Mouse (Mus musculus): ENCODE data around the gene App. TPM values are rescaled to one million over a fixed set of nuclear protein-coding genes. Genes with fewer than 3 reads are reported as not detected.

Gene App
- polyA plus RNA-seq, 1 experiment, result 59.8 TPM

DNA sequence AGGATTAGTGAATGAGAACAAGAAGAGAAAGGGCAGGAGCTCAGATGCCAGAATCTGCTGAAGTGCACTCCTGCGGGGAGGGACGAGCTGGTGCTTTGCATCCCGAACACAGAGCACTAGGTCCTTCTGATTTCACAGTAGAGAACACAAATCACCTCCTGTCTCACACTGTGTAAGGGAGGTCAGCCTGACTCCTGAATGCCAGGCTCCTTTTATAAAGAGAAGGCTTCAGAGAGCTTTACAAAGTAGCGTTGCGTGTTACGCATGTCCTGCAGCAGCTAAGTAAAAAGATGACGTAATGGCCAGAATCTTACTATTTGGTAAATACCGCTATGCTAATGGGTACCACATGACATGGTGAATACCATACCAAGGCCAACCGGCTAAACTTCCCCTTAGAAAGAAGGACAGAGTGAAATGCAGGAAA, 34.4 kb downstream of the App start:
- no peak for DNase-seq
- TF ChIP-seq CTCF (IDR thresholded peaks at IDR 0.05; ENCODE audit: borderline replicate concordance, control insufficient read depth, extremely low read depth, insufficient read depth, low read length, poor library complexity), result no peak
- no peak for TF ChIP-seq POLR2A (IDR thresholded peaks at IDR 0.05; ENCODE audit: control insufficient read depth, extremely low read depth, insufficient read depth, low read length, poor library complexity)

DNA sequence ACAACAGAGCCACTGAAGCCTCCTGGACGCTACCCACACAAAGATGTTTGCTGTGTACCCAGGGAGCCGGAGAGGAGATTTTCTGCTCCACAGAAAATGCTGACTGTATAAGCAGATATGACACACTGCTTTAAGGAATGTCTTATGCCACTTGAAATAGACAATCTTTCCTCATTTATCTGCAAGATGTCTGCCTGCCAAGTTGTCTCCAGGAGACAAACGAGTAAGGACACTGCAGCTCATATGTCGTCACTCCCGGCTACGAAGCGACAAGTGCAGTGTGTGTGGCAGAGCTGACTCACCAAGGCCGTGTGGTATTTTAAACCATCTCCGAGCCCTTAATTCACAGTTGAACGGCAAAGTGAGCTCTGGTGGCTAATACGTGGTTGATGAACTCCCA, 36.2 kb downstream of the App start:
- no peaks in the 10 kb centered on the region for H3K36me3 ChIP-seq (ENCODE audit: control insufficient read depth, insufficient read depth, low read length)
- no peaks in the 10 kb centered on the region for H3K27me3 ChIP-seq (ENCODE audit: control insufficient read depth, insufficient read depth, low read length)
- WGBS, result 93% methylated on average over 11 of the region's 11 CpGs
- no peak overlapping the region for H3K4me3 ChIP-seq (ENCODE audit: control insufficient read depth, insufficient read depth, low read length)
- no peak overlapping the region for H3K27ac ChIP-seq (ENCODE audit: control insufficient read depth, insufficient read depth, low read length)
- H3K4me1 ChIP-seq (replicated peaks; ENCODE audit: control insufficient read depth, insufficient read depth, low read length), result no peaks in the 10 kb centered on the region
- TF ChIP-seq CTCF (IDR thresholded peaks at IDR 0.05; ENCODE audit: borderline replicate concordance, control insufficient read depth, extremely low read depth, insufficient read depth, low read length, poor library complexity), result no peak
- no peak for TF ChIP-seq POLR2A (IDR thresholded peaks at IDR 0.05; ENCODE audit: control insufficient read depth, extremely low read depth, insufficient read depth, low read length, poor library complexity)
- DNase-seq, result no peak

More for the DNA sequence above, 34.4 kb downstream of the App start:
- 93% methylated on average over 9 of the region's 9 CpGs for WGBS
- no peak overlapping the region for H3K4me3 ChIP-seq (ENCODE audit: control insufficient read depth, insufficient read depth, low read length)
- H3K36me3 ChIP-seq (ENCODE audit: control insufficient read depth, insufficient read depth, low read length), result no peaks in the 10 kb centered on the region
- H3K27me3 ChIP-seq (ENCODE audit: control insufficient read depth, insufficient read depth, low read length), result no peaks in the 10 kb centered on the region
- H3K4me1 ChIP-seq (replicated peaks; ENCODE audit: control insufficient read depth, insufficient read depth, low read length), result no peaks in the 10 kb centered on the region
- H3K27ac ChIP-seq (ENCODE audit: control insufficient read depth, insufficient read depth, low read length), result no peak overlapping the region

DNA sequence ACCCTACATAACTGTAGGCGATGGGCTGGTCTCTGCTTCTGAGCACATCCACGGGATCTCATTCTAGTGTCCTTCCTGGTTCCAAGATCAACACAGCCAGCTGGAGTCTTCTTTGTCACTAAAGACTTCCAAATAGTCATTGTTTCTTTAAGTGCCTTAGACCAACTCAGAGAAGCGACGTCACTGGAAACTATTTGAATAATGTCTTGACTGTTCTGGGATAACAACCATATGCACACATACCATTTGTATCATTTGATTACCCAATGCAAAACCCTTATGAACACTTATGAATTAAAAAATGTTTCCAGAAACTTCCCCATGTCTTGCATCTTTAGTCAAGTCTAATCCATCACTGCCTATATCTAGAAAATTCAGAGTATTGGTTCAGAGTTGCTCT, 37.5 kb downstream of the App start:
- 97% methylated on average over 4 of the region's 4 CpGs for WGBS
- no peaks in the 10 kb centered on the region for H3K27me3 ChIP-seq (ENCODE audit: control insufficient read depth, insufficient read depth, low read length)
- no peaks in the 10 kb centered on the region for H3K4me1 ChIP-seq (replicated peaks; ENCODE audit: control insufficient read depth, insufficient read depth, low read length)
- no peak overlapping the region for H3K4me3 ChIP-seq (ENCODE audit: control insufficient read depth, insufficient read depth, low read length)
- DNase-seq, result no peak
- no peak overlapping the region for H3K27ac ChIP-seq (ENCODE audit: control insufficient read depth, insufficient read depth, low read length)
- no peak for TF ChIP-seq POLR2A (IDR thresholded peaks at IDR 0.05; ENCODE audit: control insufficient read depth, extremely low read depth, insufficient read depth, low read length, poor library complexity)
- no peak for TF ChIP-seq CTCF (IDR thresholded peaks at IDR 0.05; ENCODE audit: borderline replicate concordance, control insufficient read depth, extremely low read depth, insufficient read depth, low read length, poor library complexity)
- H3K36me3 ChIP-seq (ENCODE audit: control insufficient read depth, insufficient read depth, low read length), result no peaks in the 10 kb centered on the region

DNA sequence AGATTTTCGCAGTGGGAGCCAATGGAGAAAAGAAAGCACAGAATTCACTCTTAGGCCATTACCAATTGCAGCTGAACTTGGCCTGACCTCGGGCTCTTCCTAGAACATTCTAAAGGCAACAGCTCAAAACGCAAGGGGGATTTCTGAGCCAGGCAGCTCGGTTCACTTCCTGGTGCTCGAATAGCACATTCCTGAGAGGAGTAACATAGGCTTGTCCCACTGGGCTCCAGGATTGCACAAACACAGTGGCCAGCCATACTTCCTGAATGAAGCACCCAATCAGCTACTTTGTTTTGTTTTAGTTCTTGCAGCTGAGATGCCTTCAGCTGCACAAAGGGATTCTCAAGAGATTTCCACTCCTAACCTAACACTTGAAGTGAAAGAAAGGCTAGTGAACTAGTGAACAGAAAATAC, 40.1 kb downstream of the App start:
- TF ChIP-seq CTCF (IDR thresholded peaks at IDR 0.05; ENCODE audit: borderline replicate concordance, control insufficient read depth, extremely low read depth, insufficient read depth, low read length, poor library complexity) (no peak), POLR2A (IDR thresholded peaks at IDR 0.05; ENCODE audit: control insufficient read depth, extremely low read depth, insufficient read depth, low read length, poor library complexity) (no peak)
- Histone ChIP-seq H3K27ac (ENCODE audit: control insufficient read depth, insufficient read depth, low read length) (peak overlapping the region; percentile 51; the same call in 1 of the 2 replicates), H3K4me1 (replicated peaks; ENCODE audit: control insufficient read depth, insufficient read depth, low read length) (no peaks in the 10 kb centered on the region), H3K4me3 (ENCODE audit: control insufficient read depth, insufficient read depth, low read length) (no peak overlapping the region), H3K27me3 (ENCODE audit: control insufficient read depth, insufficient read depth, low read length) (no peaks in the 10 kb centered on the region), H3K36me3 (ENCODE audit: control insufficient read depth, insufficient read depth, low read length) (no peaks in the 10 kb centered on the region)
- 75% methylated on average over 5 of the region's 5 CpGs for WGBS
- DNase-seq, result no peak

DNA sequence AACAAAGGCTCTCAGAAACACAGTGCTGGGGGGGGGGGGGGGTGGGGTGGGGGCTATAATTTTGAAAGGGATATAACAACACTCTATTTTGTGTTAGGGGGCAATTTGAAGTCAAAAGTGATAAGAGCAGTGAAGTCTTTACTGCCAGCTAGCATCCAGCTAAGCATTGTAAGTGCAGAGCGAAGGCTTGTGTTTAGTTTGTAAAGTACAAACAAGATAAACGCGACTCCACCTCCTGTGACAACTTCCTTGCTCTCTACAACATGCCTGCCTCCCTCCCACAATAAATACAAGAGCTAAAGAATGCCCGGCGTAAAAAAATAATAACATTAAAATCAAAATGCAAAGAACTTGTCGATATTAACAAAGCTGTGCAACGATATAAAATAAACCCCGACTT, 40.5 kb downstream of the App start:
- Histone ChIP-seq H3K36me3 (ENCODE audit: control insufficient read depth, insufficient read depth, low read length) (no peaks in the 10 kb centered on the region), H3K27ac (ENCODE audit: control insufficient read depth, insufficient read depth, low read length) (no peak overlapping the region; the same call in 1 of the 2 replicates), H3K4me3 (ENCODE audit: control insufficient read depth, insufficient read depth, low read length) (no peak overlapping the region), H3K27me3 (ENCODE audit: control insufficient read depth, insufficient read depth, low read length) (no peaks in the 10 kb centered on the region), H3K4me1 (replicated peaks; ENCODE audit: control insufficient read depth, insufficient read depth, low read length) (no peaks in the 10 kb centered on the region)
- WGBS, result 87% methylated on average over 8 of the region's 8 CpGs
- TF ChIP-seq POLR2A (IDR thresholded peaks at IDR 0.05; ENCODE audit: control insufficient read depth, extremely low read depth, insufficient read depth, low read length, poor library complexity) (no peak), CTCF (IDR thresholded peaks at IDR 0.05; ENCODE audit: borderline replicate concordance, control insufficient read depth, extremely low read depth, insufficient read depth, low read length, poor library complexity) (no peak)
- no peak for DNase-seq

DNA sequence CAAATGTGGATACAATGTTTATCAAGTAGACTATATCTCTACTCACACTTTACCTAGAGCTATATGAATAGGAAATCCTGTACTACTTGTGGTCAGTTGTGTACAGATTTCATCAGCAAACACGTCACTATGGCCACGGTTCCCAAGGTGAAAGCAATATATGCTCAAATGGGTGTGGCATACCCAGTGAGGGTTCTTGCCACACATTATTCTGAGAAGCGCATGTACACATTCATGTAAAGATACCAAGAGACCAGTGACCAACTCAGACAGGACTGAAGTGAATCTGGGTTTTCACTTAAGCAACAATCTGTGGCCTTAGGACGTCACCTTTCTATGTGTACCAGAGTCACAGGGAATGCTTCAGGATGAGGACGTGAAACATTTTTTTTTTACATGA, 41.4 kb downstream of the App start:
- no peak overlapping the region for H3K4me3 ChIP-seq (ENCODE audit: control insufficient read depth, insufficient read depth, low read length)
- H3K27ac ChIP-seq (ENCODE audit: control insufficient read depth, insufficient read depth, low read length), result no peak overlapping the region
- H3K36me3 ChIP-seq (ENCODE audit: control insufficient read depth, insufficient read depth, low read length), result no peaks in the 10 kb centered on the region
- TF ChIP-seq POLR2A (IDR thresholded peaks at IDR 0.05; ENCODE audit: control insufficient read depth, extremely low read depth, insufficient read depth, low read length, poor library complexity) (no peak), CTCF (IDR thresholded peaks at IDR 0.05; ENCODE audit: borderline replicate concordance, control insufficient read depth, extremely low read depth, insufficient read depth, low read length, poor library complexity) (no peak)
- 94% methylated on average over 5 of the region's 5 CpGs for WGBS
- DNase-seq, result no peak
- H3K27me3 ChIP-seq (ENCODE audit: control insufficient read depth, insufficient read depth, low read length), result no peaks in the 10 kb centered on the region
- no peaks in the 10 kb centered on the region for H3K4me1 ChIP-seq (replicated peaks; ENCODE audit: control insufficient read depth, insufficient read depth, low read length)

All from thymus, adult 2 months (tissue).